ENCODE assay signal across 7 mouse cellular contexts in the genomic region with DNA sequence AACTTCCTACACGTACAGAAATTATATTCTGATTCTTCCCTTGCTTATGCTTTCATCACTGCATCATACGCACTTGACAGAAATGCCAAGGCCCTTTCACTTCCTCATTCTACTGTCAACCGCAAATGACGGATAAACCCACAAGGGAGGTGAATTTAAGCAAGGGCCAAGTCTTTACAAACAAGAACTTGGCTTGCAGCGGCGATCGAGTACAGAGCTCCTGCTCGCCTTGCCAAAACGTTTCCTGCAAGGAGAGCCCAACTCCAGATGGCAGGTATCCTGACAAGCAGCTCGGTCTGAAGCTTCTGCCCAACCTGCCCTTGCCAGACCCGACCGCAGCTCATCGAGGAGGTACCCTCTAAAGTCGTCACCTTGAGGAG. TPM values are rescaled to one million over a fixed set of nuclear protein-coding genes. Genes with fewer than 3 reads are reported as not detected.
DNase-seq lines count a peak whose midpoint lies in the region; TF ChIP-seq lines count a peak whose summit lies in the region.

No protein-coding gene starts in this region.

- peaks cover 9 to 20% of the 10 kb centered on the region in 2 experiments for H3K36me3 ChIP-seq in CH12.LX (replicated peaks in 1 of 2; ENCODE audit: control insufficient read depth in 1 of 2, insufficient read depth in 1 of 2, low read length in 1 of 2)
- H3K36me3 ChIP-seq in limb, embryonic 10.5 days, result peaks cover 16% of the 10 kb centered on the region

- H3K27ac ChIP-seq in CH12.LX (ENCODE audit: insufficient read depth, low read depth), result peak overlapping the region; percentile 99
- peak overlapping the region; percentile 96 for H3K27ac ChIP-seq in limb, embryonic 10.5 days

- TF ChIP-seq EP300 in CH12.LX (IDR thresholded peaks at IDR 0.05; ENCODE audit: low read length), result peak; percentile 92

- under 1% methylated on average over 14 of the region's 14 CpGs for WGBS in limb, embryonic 10.5 days

- peaks cover 7 to 34% of the 10 kb centered on the region in 2 experiments; a peak in 3 of 4 replicates for H3K4me1 ChIP-seq in CH12.LX (ENCODE audit: control insufficient read depth in 1 of 2, insufficient read depth in 2 of 2)
- peaks cover 21% of the 10 kb centered on the region for H3K4me1 ChIP-seq in limb, embryonic 10.5 days

- peak overlapping the region; percentile 68 to 99 (median 97) for H3K4me3 ChIP-seq in CH12.LX (replicated peaks in 1 of 3; ENCODE audit: low read depth in 2 of 3, low read length in 2 of 3, poor library complexity in 1 of 3)
- peak overlapping the region; percentile 80 for H3K4me3 ChIP-seq in limb, embryonic 10.5 days

- no peak for TF ChIP-seq CTCF in CH12.LX (conservative IDR thresholded peaks at IDR 0.05 in 1 of 2, IDR thresholded peaks at IDR 0.05 in 1 of 2; ENCODE audit: low read depth in 2 of 2, low read length in 2 of 2)

- peak overlapping the region; percentile 88; the same call in 1 of the 2 replicates for H3K4me2 ChIP-seq in CH12.LX (ENCODE audit: insufficient read depth, low read depth, poor library complexity, severe bottlenecking)

- dilution Hi-C loops in CH12.LX (cut with MboI; ENCODE audit: extremely low pct_ligation_motif_present, extremely low pct_unique_long_range_greater_than_20kb, low sequenced_read_pairs), result no loop called here

- H3K27me3 ChIP-seq in CH12.LX (replicated peaks), result no peaks in the 10 kb centered on the region
- no peaks in the 10 kb centered on the region for H3K27me3 ChIP-seq in limb, embryonic 10.5 days (ENCODE audit: low read depth, poor library complexity, severe bottlenecking)

- in situ Hi-C loops in CH12.LX (cut with MboI; ENCODE audit: low pct_ligation_motif_present, low pct_unique_long_range_greater_than_20kb, low sequenced_read_pairs), result no loop called here

- TF ChIP-seq RAD21 in CH12.LX (IDR thresholded peaks at IDR 0.05; ENCODE audit: low read depth, low read length), result no peak; the same call in 1 of the 2 replicates

- H3K79me2 ChIP-seq in CH12.LX (replicated peaks; ENCODE audit: control insufficient read depth, extremely low read depth, insufficient read depth, poor library complexity, severe bottlenecking), result peaks cover 17% of the 10 kb centered on the region

- DNase-seq in A20 (ENCODE audit: low read depth, low spot score) (peak; percentile 94), CH12.LX (ENCODE audit: extremely low read depth) (peak; percentile 94)
- peak; percentile 69 for DNase-seq in fat pad, adult 2 months (ENCODE audit: extremely low read depth, low read depth, low spot score)
- no peak for DNase-seq in limb, embryonic 10.5 days (ENCODE audit: low spot score)
- peak; percentile 80 to 86 for DNase-seq in monocyte, adult 2 months (ENCODE audit: low read depth in 1 of 2, low spot score in 2 of 2)
- no peak for DNase-seq in left cerebral cortex, adult 8-10 months (ENCODE audit: low spot score in 2 of 2)
- no peak for DNase-seq in kidney, postnatal 10 days

- H3K9ac ChIP-seq in CH12.LX (ENCODE audit: insufficient read depth, low read depth), result peak overlapping the region; percentile 91

- no peaks in the 10 kb centered on the region for H3K9me3 ChIP-seq in CH12.LX (replicated peaks; ENCODE audit: low read length)
- no peaks in the 10 kb centered on the region for H3K9me3 ChIP-seq in limb, embryonic 10.5 days (replicated peaks)

- TF ChIP-seq POLR2A in CH12.LX (IDR thresholded peaks at IDR 0.05; ENCODE audit: low read depth, low read length), result no peak

TF ChIP-seq in CH12.LX, 34 proteins besides CTCF, POLR2A, EP300 and RAD21:
- TF ChIP-seq MAFK (IDR thresholded peaks at IDR 0.05; ENCODE audit: insufficient replicate concordance, low read length), result 0 out of 2 replicates have a peak, but pooled peaks have one; percentile 30
- TF ChIP-seq MEF2A (IDR thresholded peaks at IDR 0.05; ENCODE audit: borderline replicate concordance, low read depth, low read length), result peak; percentile 76; the same call in 1 of the 2 replicates
- TF ChIP-seq ETS1 (conservative IDR thresholded peaks at IDR 0.05; ENCODE audit: low read depth, low read length), result peak; percentile 90
- TF ChIP-seq TCF12 (IDR thresholded peaks at IDR 0.05; ENCODE audit: low read depth, low read length), result no peak; the same call in 1 of the 2 replicates
- peak; percentile 90 for TF ChIP-seq SIN3A (IDR thresholded peaks at IDR 0.05; ENCODE audit: low read length)
- TF ChIP-seq USF1 (IDR thresholded peaks at IDR 0.05; ENCODE audit: low read depth, low read length), result no peak
- TF ChIP-seq UBTF (IDR thresholded peaks at IDR 0.05; ENCODE audit: low read depth, low read length), result no peak
- TF ChIP-seq TBP (conservative IDR thresholded peaks at IDR 0.05; ENCODE audit: low read depth, low read length), result peak; percentile 85
- peak; percentile 53; the same call in 1 of the 2 replicates for TF ChIP-seq ZNF384 (IDR thresholded peaks at IDR 0.05; ENCODE audit: low read depth, low read length)
- no peak for TF ChIP-seq MYC (IDR thresholded peaks at IDR 0.05; ENCODE audit: low read depth, low read length)
- TF ChIP-seq ZC3H11A (IDR thresholded peaks at IDR 0.05; ENCODE audit: low read depth, low read length), result no peak
- peak; percentile 3; the same call in 1 of the 2 replicates for TF ChIP-seq MXI1 (IDR thresholded peaks at IDR 0.05; ENCODE audit: low read depth, low read length)
- TF ChIP-seq CHD1 (IDR thresholded peaks at IDR 0.05; ENCODE audit: low read depth, low read length), result no peak
- TF ChIP-seq BHLHE40 (IDR thresholded peaks at IDR 0.05; ENCODE audit: low read depth, low read length), result peak; percentile 90
- TF ChIP-seq IRF4 (IDR thresholded peaks at IDR 0.05; ENCODE audit: low read depth, low read length), result peak; percentile 97
- TF ChIP-seq ELF1 (IDR thresholded peaks at IDR 0.05; ENCODE audit: low read depth, low read length), result no peak
- TF ChIP-seq PAX5 (IDR thresholded peaks at IDR 0.05; ENCODE audit: low read length), result no peak
- TF ChIP-seq GABPA (IDR thresholded peaks at IDR 0.05; ENCODE audit: insufficient replicate concordance, low read depth, low read length), result no peak
- TF ChIP-seq MAX (IDR thresholded peaks at IDR 0.05; ENCODE audit: low read length), result no peak
- TF ChIP-seq NELFE (IDR thresholded peaks at IDR 0.05; ENCODE audit: low read depth, low read length), result no peak
TF ChIP-seq in CH12.LX: peak in this region for 9.

RNA-seq across cellular contexts. Expression of a gene that starts 0.6 kb away (rescaled TPM):
- total RNA-seq in CH12.LX (2012; rRNA removed), result 24.4 and 32.4 TPM in 2 replicates
- total RNA-seq in CH12.LX (2014; rRNA removed), result 33.1 and 34.1 TPM in 2 replicates
- polyA plus RNA-seq in CH12.LX (2012; ENCODE audit: insufficient read length, low read depth), result 24.8 and 28.2 TPM in 2 replicates
- 58.0 and 66.0 TPM in 2 replicates for polyA plus RNA-seq in limb, embryonic 10.5 days (2016; fragmentation: Nextera tagmentation; extraction: Ambion mirVana)
- total RNA-seq in left cerebral cortex, adult 8-10 months (2022), result 10 to 100 TPM; 34.6 to 40.1 (median 38.1) TPM

RNA-seq across cellular contexts. Expression of a gene that starts 25.0 kb away (rescaled TPM):
- total RNA-seq in CH12.LX (2012; rRNA removed), result 0.25 and 0.38 TPM in 2 replicates
- total RNA-seq in CH12.LX (2014; rRNA removed), result 1.7 and 2.2 TPM in 2 replicates
- polyA plus RNA-seq in CH12.LX (2012; ENCODE audit: insufficient read length, low read depth), result 1.9 and 3.3 TPM in 2 replicates
- polyA plus RNA-seq in limb, embryonic 10.5 days (2016; fragmentation: Nextera tagmentation; extraction: Ambion mirVana), result not detected in 2 replicates
- total RNA-seq in left cerebral cortex, adult 8-10 months (2022), result not detected

Comparison
In these comparisons a context has a peak if more than half of its experiments do, and no peak if none do; other contexts are left out.
1. DNase-seq: peak in A20 (single experiment), CH12.LX (single experiment), fat pad, adult 2 months (single experiment) and monocyte, adult 2 months (2 of 2); none in limb, embryonic 10.5 days (single experiment), left cerebral cortex, adult 8-10 months (0 of 2) and kidney, postnatal 10 days (single experiment).